Mouse (Mus musculus): ENCODE results near the gene Zmynd12. TPM values are rescaled to one million over a fixed set of nuclear protein-coding genes. Genes with fewer than 3 reads are reported as not detected.
A peak's percentile ranks its signal among the peaks of the same experiment; 100 is the strongest.

The Zmynd12 gene
- polyA plus RNA-seq, 1 experiment from 2014 or later = not detected

- Histone ChIP-seq H3K27me3 (replicated peaks) (no peaks in the 10 kb centered on the region), H3K36me3 (no peaks in the 10 kb centered on the region), H3K4me1 (replicated peaks) (peaks cover 17% of the 10 kb centered on the region), H3K27ac (ENCODE audit: poor library complexity, severe bottlenecking) (peak overlapping the region; percentile 91), H3K9me3 (replicated peaks) (no peaks in the 10 kb centered on the region), H3K4me2 (peak overlapping the region; percentile 52), H3K4me3 (no peak overlapping the region), H3K9ac (no peak overlapping the region)
- 6% methylated on average over 3 of the region's 3 CpGs for WGBS
- ATAC-seq (ENCODE audit: insufficient number of reproducible peaks, low FRiP score) = peak; percentile 85
Observed at GRCm38 (mm10) chr4:119512731-119513141, 90.1 kb downstream of the Zmynd12 start.

Other genes starting within 250 kb of the Zmynd12 start
- 8.3 and 11.5 TPM in 2 replicates for gene Zfp691, start 248.6 kb upstream of the Zmynd12 start, polyA plus RNA-seq (2016; fragmentation: Nextera tagmentation; extraction: Ambion mirVana)
- 22.9 and 26.7 TPM in 2 replicates for gene Ermap, start 232.8 kb upstream of the Zmynd12 start, polyA plus RNA-seq (2016; fragmentation: Nextera tagmentation; extraction: Ambion mirVana)
- gene Svbp, start 227.5 kb upstream of the Zmynd12 start, polyA plus RNA-seq (2016; fragmentation: Nextera tagmentation; extraction: Ambion mirVana) = 127 TPM in 2 replicates
- 0.19 TPM in 1 of 2 replicates, not detected in the other for gene Tmem269, start 204.6 kb upstream of the Zmynd12 start, polyA plus RNA-seq (2016; fragmentation: Nextera tagmentation; extraction: Ambion mirVana)
- 27.8 and 28.9 TPM in 2 replicates for gene AU022252, start 190.1 kb upstream of the Zmynd12 start, polyA plus RNA-seq (2016; fragmentation: Nextera tagmentation; extraction: Ambion mirVana)
- 32.8 and 34.3 TPM in 2 replicates for gene P3h1, start 189.9 kb upstream of the Zmynd12 start, polyA plus RNA-seq (2016; fragmentation: Nextera tagmentation; extraction: Ambion mirVana)
- gene Cldn19, start 167.4 kb upstream of the Zmynd12 start, polyA plus RNA-seq (2016; fragmentation: Nextera tagmentation; extraction: Ambion mirVana) = not detected in 2 replicates
- 851 and 903 TPM in 2 replicates for gene Ybx1, start 128.2 kb upstream of the Zmynd12 start, polyA plus RNA-seq (2016; fragmentation: Nextera tagmentation; extraction: Ambion mirVana)
- gene Ppih, start 102.3 kb upstream of the Zmynd12 start, polyA plus RNA-seq (2016; fragmentation: Nextera tagmentation; extraction: Ambion mirVana) = 58.1 and 58.5 TPM in 2 replicates
- 3.3 and 4.1 TPM in 2 replicates for gene Ccdc30, start 7.3 kb upstream of the Zmynd12 start, polyA plus RNA-seq (2016; fragmentation: Nextera tagmentation; extraction: Ambion mirVana)
- 26.3 and 27.6 TPM in 2 replicates for gene Ppcs, start 394 bp upstream of the Zmynd12 start, polyA plus RNA-seq (2016; fragmentation: Nextera tagmentation; extraction: Ambion mirVana)
- 6.1 and 6.5 TPM in 2 replicates for gene Rimkla, start 69.8 kb downstream of the Zmynd12 start, polyA plus RNA-seq (2016; fragmentation: Nextera tagmentation; extraction: Ambion mirVana)
- gene Foxj3, start 114.2 kb downstream of the Zmynd12 start, polyA plus RNA-seq (2016; fragmentation: Nextera tagmentation; extraction: Ambion mirVana) = 28.4 and 29.9 TPM in 2 replicates
- gene Frg2f1, start 116.7 kb downstream of the Zmynd12 start, polyA plus RNA-seq (2016; fragmentation: Nextera tagmentation; extraction: Ambion mirVana) = 4.5 and 5.1 TPM in 2 replicates
- not detected in 2 replicates for gene Guca2a, start 214.9 kb downstream of the Zmynd12 start, polyA plus RNA-seq (2016; fragmentation: Nextera tagmentation; extraction: Ambion mirVana)
- gene Guca2b, start 236.1 kb downstream of the Zmynd12 start, polyA plus RNA-seq (2016; fragmentation: Nextera tagmentation; extraction: Ambion mirVana) = not detected in 2 replicates